Mouse (Mus musculus) urinary bladder, postnatal 25 days (tissue): ENCODE results near the gene Rhno1.
"Not testable (repeated sequence)": the region's sequence is repeated elsewhere in the genome, so short reads cannot be mapped to it uniquely, and the experiment has no call there.

Experiments
- DNase-seq: peaks from one replicate; pipeline ENCODE4 v3.0.0; 2022; ENCODE audit warnings: low spot score

Gene Rhno1

GRCm38 (mm10) chr6:128362381-128363006 lies at the start of gene Rhno1, which contains the start of gene Foxm1:
TSS of gene Rhno1 (minus strand) at chr6:128362911.
TSS of gene Foxm1 (plus strand) at chr6:128362967.
- DNase-seq: peak; percentile 79

GRCm38 (mm10) chr6:128411115-128411514 lies 48.4 kb upstream of the Rhno1 start:
- peak; percentile 79 for DNase-seq

DNA sequence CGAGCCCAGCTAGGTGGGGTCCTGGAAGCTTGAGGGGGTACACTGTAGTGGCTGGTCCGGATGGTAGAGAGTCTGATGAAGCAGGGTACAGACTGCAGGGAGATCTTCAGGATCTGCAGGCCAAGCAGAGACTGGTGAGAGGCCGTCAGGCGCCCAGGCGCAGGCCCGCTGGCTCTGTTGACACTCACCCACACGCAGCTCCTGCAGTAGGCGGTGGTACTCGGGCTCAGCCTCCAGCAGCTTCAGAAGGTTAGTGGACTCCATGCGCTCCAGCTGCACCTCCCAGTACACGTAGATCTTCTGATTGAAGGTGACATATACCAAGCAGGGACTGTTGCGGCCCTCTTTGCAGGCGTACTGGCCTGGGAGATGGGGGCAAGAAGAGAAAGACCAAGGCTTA lies 47.6 kb upstream of the Rhno1 start:
- DNase-seq: no peak

DNA sequence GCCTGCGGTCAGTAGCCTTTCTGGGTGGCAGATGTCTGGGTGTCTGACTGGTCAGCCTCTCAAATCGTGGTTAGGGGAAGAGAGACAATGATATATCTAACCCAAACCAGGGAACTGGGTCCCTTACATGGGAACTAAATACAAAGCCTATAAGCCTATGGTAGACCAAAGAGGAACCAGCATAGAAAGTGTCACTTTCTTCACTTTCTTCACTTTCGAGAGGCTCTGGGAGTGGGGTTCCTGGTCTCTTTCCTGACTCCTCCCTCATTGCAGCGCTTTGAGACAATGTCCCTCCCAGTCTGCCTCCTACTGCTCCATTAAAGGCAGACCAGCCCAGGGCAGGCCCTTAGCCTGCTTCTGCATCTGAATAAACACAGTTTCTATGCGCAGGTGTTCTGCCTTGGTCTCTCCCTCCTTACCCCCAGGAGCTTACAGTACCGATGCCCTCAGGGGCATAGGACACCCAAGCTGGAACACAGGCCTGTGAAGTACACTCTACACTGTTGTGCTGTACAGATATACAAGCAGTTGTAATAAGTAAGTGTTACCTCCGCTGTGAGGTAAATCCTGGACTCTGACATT lies 45.9 kb upstream of the Rhno1 start:
- no peak for DNase-seq

GRCm38 (mm10) chr6:128404708-128405107 lies 42.0 kb upstream of the Rhno1 start:
- no peak for DNase-seq

- DNase-seq: no peak
Observed at GRCm38 (mm10) chr6:128399421-128400185, 36.9 kb upstream of the Rhno1 start.

GRCm38 (mm10) chr6:128398996-128399395 lies 36.3 kb upstream of the Rhno1 start, which contains the start of gene Nrip2:
TSS of gene Nrip2 (plus strand) at chr6:128399296.
- DNase-seq: no peak

DNA sequence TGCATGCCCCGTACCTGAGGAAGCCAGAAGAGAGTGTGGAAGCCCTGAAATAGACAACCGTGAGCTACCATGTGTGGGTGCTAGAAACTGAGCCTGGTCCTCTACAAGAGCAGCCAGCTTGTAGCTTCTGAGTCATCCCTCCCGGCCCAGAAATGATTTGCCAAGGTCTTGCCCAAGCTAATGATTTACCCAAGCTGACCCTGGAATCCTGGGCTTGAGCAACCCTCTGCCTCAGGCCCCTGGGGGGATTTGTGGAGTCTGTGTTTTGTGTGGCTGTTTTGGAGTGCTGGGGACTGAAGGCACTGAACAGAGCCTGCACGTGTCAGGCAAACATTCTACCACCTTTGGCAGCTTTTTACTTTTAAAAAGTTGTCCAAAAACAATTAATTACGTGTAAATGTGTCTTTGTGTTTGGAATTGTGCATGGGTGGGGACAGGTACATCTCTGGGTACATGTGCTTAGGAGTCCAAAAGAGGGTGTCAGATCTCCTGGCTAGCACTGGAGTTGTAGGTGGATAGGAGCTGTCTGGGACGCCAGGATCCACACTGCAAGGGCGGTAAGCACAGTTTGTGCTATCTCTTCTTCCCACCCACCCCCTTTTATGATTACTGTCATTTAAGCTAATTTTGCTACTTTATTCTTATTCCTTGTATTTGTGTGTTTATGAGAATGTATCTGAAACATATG lies 35.0 kb upstream of the Rhno1 start:
- DNase-seq: no peak

GRCm38 (mm10) chr6:128390683-128391082 lies 28.0 kb upstream of the Rhno1 start:
- DNase-seq: no peak

- no peak for DNase-seq
Observed at GRCm38 (mm10) chr6:128389185-128389584, 26.5 kb upstream of the Rhno1 start.

GRCm38 (mm10) chr6:128385026-128385425 lies 22.3 kb upstream of the Rhno1 start:
- no peak for DNase-seq

DNA sequence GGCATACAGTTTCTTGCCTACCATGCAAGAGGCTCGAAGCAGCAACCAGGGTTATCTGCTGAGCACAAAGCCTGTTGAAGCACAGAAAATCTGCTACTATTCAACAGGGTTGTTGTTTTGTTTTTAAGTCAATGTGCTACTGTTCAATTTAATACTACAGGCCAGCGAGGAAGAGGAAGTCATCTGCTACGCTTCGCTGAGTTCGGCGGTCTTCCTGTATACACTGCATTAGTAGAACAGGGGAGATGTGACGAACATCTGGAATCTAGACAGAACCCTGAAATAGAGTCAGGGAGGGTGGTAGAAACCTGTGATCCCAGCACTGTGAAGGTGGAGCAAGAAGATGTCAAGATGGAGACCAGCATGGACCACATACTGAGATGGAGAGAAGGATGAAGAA lies 21.0 kb upstream of the Rhno1 start:
- DNase-seq: no peak

GRCm38 (mm10) chr6:128381254-128381653 lies 18.5 kb upstream of the Rhno1 start:
- no peak for DNase-seq

DNA sequence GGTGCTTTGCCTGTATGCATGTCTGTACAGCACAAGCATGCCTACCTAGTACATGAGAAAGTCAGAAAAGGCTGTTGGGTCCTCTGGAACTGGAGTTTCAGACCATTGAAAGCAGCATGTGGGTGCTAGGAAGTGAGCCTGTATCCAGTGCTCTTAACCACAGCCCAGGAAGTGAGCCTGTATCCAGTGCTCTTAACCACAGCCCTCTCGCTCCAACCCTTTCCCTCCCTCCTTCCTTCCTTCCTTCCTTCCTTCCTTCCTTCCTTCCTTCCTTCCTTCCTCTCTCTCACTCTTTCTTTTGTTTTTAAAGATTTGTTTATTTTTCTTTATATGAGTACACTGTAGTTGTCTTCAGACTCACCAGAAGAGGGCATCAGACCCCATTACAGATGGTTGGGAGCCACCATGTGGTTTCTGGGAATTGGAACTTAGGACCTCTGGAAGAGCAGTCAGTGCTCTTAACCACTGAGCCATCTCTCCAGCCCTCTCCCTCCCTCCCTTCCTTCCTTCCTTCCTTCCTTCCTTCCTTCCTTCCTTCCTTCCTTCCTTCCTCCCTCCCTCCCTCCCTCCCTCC lies 18.0 kb upstream of the Rhno1 start:
- not testable (repeated sequence) for DNase-seq

DNA sequence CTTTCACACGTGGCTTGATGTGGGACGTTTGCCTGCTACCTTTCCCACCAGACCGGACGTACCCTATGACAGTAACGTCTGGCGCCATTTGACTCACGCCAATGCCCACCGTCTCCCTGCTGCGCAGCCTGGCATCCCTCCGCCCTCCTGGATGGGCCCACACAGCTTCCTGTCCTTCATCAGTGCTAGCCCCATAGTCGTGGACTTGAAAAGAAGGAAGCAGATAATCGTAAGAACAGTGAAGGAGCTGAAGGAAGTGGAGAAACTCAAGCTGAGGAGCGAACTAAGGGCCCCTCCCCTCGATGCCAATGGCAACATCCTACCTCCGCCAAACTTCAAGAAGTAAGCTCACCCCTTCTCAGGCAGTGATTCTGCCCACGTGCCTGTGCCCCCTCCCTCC lies 16.9 kb upstream of the Rhno1 start:
- DNase-seq: no peak

DNA sequence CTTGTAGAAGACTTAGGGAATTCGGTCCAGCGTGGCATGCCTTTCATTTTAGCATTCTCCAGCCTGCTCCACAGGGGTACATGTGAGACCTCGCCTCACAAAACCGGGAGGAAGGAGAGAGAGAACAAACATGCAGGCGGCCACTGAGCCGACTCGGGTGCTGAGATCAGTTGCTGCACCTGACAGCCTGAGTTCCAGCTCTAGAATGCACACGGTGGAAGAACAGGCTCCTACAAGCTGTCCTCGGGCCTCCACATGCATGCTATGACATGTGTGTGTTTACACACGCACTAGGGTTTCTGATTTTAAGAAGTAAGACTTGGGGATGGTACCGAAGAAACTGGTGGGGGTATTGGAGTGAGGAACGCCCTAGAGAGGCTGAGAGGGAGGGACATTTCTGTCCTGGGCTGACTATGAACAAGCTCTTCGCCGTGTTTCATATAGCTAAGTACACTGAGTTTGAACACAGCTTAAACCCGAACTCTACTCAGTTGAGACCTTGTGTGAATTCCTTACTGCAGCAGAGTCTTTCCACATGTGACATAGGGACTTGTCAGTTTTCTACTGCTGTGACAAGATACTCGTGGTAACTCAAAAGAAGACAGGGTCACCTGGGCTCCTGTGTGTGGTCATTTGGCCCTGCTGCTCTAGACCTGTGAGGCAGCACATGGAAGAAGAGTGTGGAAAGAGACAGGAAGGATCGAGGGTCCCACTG lies 13.8 kb upstream of the Rhno1 start:
- no peak for DNase-seq

GRCm38 (mm10) chr6:128375192-128375591 lies 12.5 kb upstream of the Rhno1 start, which contains the start of the genes Tex52 and Gm44596:
TSS of gene Tex52 (plus strand) at chr6:128375456.
TSS of gene Gm44596 (plus strand) at chr6:128375503.
- DNase-seq: no peak

GRCm38 (mm10) chr6:128370040-128370439 lies 7.3 kb upstream of the Rhno1 start:
- no peak for DNase-seq

GRCm38 (mm10) chr6:128366466-128366865 lies 3.8 kb upstream of the Rhno1 start:
- no peak for DNase-seq

- DNase-seq: no peak
Observed at GRCm38 (mm10) chr6:128364721-128365120, 2.0 kb upstream of the Rhno1 start.
